Mouse (Mus musculus): ENCODE data around the gene Kcng1. TPM values are rescaled to one million over a fixed set of nuclear protein-coding genes. Genes with fewer than 3 reads are reported as not detected.

The Kcng1 gene
- 0.17 and 0.22 TPM in 2 replicates for polyA plus RNA-seq (2015; fragmentation: Nextera tagmentation; extraction: Ambion mirVana)

DNA sequence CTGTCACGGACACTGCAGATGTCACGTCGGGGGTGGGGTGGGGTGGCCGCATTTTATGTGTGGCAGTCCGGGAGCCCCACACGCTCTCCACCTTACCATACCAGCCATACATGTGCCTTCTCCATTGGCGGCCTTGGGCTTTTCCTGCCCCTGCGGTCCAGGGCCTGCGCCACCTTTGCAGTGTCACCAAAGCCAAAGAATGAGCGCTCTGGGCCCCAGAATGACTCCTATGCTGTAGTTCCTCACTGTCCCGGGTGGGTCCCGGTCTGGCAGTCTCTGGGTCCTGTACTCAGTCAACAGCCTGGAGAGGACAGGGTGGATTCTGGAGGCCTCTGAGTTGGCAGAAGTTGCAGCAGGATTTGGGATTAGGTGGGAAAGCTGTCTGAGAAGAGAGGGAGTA lies at the start of gene Kcng1:
Kcng1 (minus strand) TSS at position 155 of the 400 bp plus-strand sequence.
- no peaks in the 10 kb centered on the region for H3K36me3 ChIP-seq (ENCODE audit: control insufficient read depth, insufficient read depth)
- H3K4me3 ChIP-seq (ENCODE audit: low read length): peak within 1 kb of the TSS; percentile 55
- H3K9ac ChIP-seq (ENCODE audit: low read length): peak within 1 kb of the TSS; percentile 54; the same call in 1 of the 2 replicates
- peak within 1 kb of the TSS; percentile 78 for H3K4me2 ChIP-seq (ENCODE audit: low read depth, low read length)
- H3K4me1 ChIP-seq (ENCODE audit: control insufficient read depth, insufficient read depth, low read length): peaks cover 8% of the 10 kb centered on the region; the same call in 1 of the 2 replicates
- no peak within 1 kb of the TSS for H3K27ac ChIP-seq (ENCODE audit: low read length)
- ATAC-seq (replicated peaks; ENCODE audit: extremely low read depth, insufficient read depth, low FRiP score): no peak
- peaks cover 11% of the 10 kb centered on the region for H3K9me3 ChIP-seq (replicated peaks; ENCODE audit: control insufficient read depth, low read length)
- H3K27me3 ChIP-seq (ENCODE audit: control insufficient read depth, insufficient read depth, low read length): peaks cover 82% of the 10 kb centered on the region
- WGBS: 19% methylated on average over 12 of the region's 12 CpGs

DNA sequence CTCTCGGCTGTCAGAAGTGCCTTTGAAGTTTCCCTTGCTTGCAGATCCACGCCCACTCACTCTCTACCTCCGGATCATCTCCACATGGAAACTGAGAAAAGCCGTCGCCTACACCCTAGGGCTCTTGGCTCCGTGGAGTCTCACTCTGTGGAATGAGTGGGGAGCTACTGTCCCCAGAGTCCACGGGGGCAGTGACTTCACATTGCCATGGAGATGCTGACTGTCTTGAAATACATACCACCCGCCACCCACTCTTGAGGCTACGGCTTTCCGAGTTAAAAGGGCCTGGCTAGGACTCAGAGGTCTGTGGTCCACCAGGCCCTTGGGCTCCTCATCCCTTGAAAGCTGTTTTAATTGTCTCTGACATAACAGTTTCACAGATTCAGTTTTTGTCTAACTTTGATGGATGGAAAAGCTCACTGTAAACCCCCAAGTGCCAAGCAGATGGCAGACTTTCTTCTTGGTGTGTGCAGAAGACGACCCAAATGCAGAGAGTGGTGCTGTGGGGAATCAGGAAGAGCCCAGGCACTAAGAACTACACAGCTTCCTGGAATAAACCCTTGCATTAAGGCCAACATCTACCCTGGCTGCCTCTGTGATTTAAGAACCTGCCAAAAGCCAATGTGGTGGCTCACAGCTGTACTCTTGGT lies 49.0 kb upstream of the Kcng1 start:
- peaks cover 3% of the 10 kb centered on the region; the same call in 1 of the 2 replicates for H3K27me3 ChIP-seq (ENCODE audit: control insufficient read depth, insufficient read depth, low read length)
- no peak overlapping the region for H3K4me2 ChIP-seq (ENCODE audit: low read depth, low read length)
- no peak for ATAC-seq (replicated peaks; ENCODE audit: extremely low read depth, insufficient read depth, low FRiP score)
- H3K9me3 ChIP-seq (replicated peaks; ENCODE audit: control insufficient read depth, low read length): no peaks in the 10 kb centered on the region
- no peaks in the 10 kb centered on the region for H3K36me3 ChIP-seq (ENCODE audit: control insufficient read depth, insufficient read depth)
- no peak overlapping the region for H3K9ac ChIP-seq (ENCODE audit: low read length)
- no peaks in the 10 kb centered on the region for H3K4me1 ChIP-seq (ENCODE audit: control insufficient read depth, insufficient read depth, low read length)
- WGBS: 53% methylated on average over 11 of the region's 11 CpGs
- no peak overlapping the region for H3K27ac ChIP-seq (ENCODE audit: low read length)
- H3K4me3 ChIP-seq (ENCODE audit: low read length): no peak overlapping the region

- no peak overlapping the region for H3K9ac ChIP-seq (ENCODE audit: low read length)
- no peaks in the 10 kb centered on the region; the same call in 1 of the 2 replicates for H3K27me3 ChIP-seq (ENCODE audit: control insufficient read depth, insufficient read depth, low read length)
- 61% methylated on average over 10 of the region's 10 CpGs for WGBS
- no peak overlapping the region for H3K27ac ChIP-seq (ENCODE audit: low read length)
- no peaks in the 10 kb centered on the region for H3K9me3 ChIP-seq (replicated peaks; ENCODE audit: control insufficient read depth, low read length)
- H3K4me3 ChIP-seq (ENCODE audit: low read length): no peak overlapping the region
- ATAC-seq (replicated peaks; ENCODE audit: extremely low read depth, insufficient read depth, low FRiP score): no peak
- H3K4me2 ChIP-seq (ENCODE audit: low read depth, low read length): no peak overlapping the region
- H3K4me1 ChIP-seq (ENCODE audit: control insufficient read depth, insufficient read depth, low read length): no peaks in the 10 kb centered on the region
- H3K36me3 ChIP-seq (ENCODE audit: control insufficient read depth, insufficient read depth): no peaks in the 10 kb centered on the region
These were observed 40.3 kb upstream of the Kcng1 start for GRCm38 (mm10) chr2:168321716-168322374.

DNA sequence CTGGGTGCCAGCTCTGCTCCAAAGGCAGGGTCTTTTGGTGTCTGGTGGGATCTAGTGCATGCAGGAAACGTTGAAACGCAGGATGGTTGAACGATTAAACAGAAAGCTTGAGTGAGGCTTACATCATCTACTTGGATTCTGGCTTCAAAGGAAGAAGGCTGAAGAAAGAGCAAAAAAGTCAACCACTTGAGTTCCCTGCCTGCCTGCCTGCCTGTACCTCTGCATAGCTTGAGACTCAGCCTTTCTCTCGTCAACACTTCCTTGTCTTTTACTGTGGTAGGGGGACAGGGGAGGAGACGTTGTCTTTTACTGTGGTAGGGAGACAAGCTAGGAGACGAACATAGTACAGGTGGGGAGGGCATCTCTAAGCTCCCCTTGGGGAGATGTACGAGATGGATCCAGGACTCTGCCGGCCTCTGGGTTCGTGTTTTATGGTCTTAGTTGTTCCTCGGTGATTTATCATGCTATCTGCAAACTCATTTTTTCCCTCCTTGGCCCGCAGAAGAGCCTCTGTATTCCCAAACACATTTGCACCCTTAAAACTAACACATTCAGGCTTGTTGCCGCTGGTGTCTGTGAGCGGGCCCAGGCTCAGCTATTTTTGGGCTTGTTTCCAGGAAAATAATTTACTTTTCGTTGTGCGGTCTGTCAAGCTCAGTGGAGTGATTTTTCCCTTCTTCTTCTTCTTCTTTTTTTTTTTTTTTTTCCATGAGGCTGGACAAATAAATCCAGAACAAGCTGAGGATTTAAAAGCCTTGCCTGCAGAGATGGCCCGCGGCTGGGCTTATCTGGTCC lies 39.0 kb upstream of the Kcng1 start:
- H3K9me3 ChIP-seq (replicated peaks; ENCODE audit: control insufficient read depth, low read length): no peaks in the 10 kb centered on the region
- 53% methylated on average over 17 of the region's 17 CpGs for WGBS
- H3K36me3 ChIP-seq (ENCODE audit: control insufficient read depth, insufficient read depth): no peaks in the 10 kb centered on the region
- H3K4me1 ChIP-seq (ENCODE audit: control insufficient read depth, insufficient read depth, low read length): no peaks in the 10 kb centered on the region
- H3K4me2 ChIP-seq (ENCODE audit: low read depth, low read length): no peak overlapping the region
- no peak for ATAC-seq (replicated peaks; ENCODE audit: extremely low read depth, insufficient read depth, low FRiP score)
- H3K4me3 ChIP-seq (ENCODE audit: low read length): no peak overlapping the region
- H3K9ac ChIP-seq (ENCODE audit: low read length): no peak overlapping the region
- H3K27me3 ChIP-seq (ENCODE audit: control insufficient read depth, insufficient read depth, low read length): peaks cover 3% of the 10 kb centered on the region; the same call in 1 of the 2 replicates
- H3K27ac ChIP-seq (ENCODE audit: low read length): no peak overlapping the region

DNA sequence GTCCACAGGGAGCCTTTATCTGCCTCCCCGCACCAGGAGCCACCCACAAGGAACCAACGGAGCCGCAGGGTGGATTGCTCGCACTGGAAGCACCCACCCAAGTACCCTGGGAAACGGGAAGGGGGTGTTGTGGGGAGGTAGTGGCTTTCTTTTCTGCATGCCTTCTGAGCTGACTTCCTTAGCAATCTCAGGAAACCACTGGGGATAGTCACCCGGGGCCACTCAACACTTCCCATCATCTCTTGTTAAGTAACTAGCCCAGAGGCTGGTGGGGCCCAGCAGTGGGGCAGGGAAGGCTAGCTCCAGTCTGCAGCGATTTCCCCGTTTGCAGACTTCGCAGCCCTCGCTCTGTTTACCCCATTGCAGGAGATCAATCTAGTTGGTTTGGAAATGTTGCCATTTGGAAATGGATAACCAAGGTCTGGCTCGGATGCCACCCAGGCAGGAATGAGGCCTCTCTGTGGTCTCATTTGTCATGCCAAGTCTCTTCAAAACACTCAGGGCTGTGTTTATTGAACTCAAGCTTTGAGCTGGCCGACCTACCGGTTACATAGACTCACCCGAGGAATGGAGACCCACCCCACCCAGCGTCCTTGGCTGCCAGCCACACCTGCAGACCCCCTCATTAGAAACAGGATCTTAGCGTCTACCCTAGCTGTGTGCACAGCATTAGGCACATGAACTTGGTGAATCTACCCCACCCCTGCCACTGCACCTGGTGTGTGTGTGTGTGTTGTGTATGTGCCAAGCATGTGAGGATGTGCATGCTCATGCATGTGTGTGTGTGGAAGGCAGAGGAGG lies 33.3 kb upstream of the Kcng1 start:
- Histone ChIP-seq H3K27me3 (ENCODE audit: control insufficient read depth, insufficient read depth, low read length) (0 out of 2 replicates have a peak, but pooled peaks cover 6% of the 10 kb centered on the region), H3K36me3 (ENCODE audit: control insufficient read depth, insufficient read depth) (no peaks in the 10 kb centered on the region), H3K4me2 (ENCODE audit: low read depth, low read length) (no peak overlapping the region), H3K4me3 (ENCODE audit: low read length) (no peak overlapping the region), H3K27ac (ENCODE audit: low read length) (no peak overlapping the region), H3K4me1 (ENCODE audit: control insufficient read depth, insufficient read depth, low read length) (no peaks in the 10 kb centered on the region), H3K9me3 (replicated peaks; ENCODE audit: control insufficient read depth, low read length) (no peaks in the 10 kb centered on the region), H3K9ac (ENCODE audit: low read length) (no peak overlapping the region)
- WGBS: 44% methylated on average over 16 of the region's 16 CpGs
- ATAC-seq (replicated peaks; ENCODE audit: extremely low read depth, insufficient read depth, low FRiP score): no peak

- Histone ChIP-seq H3K4me3 (ENCODE audit: low read length) (no peak overlapping the region), H3K4me1 (ENCODE audit: control insufficient read depth, insufficient read depth, low read length) (no peaks in the 10 kb centered on the region), H3K4me2 (ENCODE audit: low read depth, low read length) (no peak overlapping the region), H3K27ac (ENCODE audit: low read length) (no peak overlapping the region), H3K9ac (ENCODE audit: low read length) (no peak overlapping the region), H3K9me3 (replicated peaks; ENCODE audit: control insufficient read depth, low read length) (no peaks in the 10 kb centered on the region), H3K27me3 (ENCODE audit: control insufficient read depth, insufficient read depth, low read length) (0 out of 2 replicates have a peak, but pooled peaks cover 6% of the 10 kb centered on the region), H3K36me3 (ENCODE audit: control insufficient read depth, insufficient read depth) (no peaks in the 10 kb centered on the region)
- no peak for ATAC-seq (replicated peaks; ENCODE audit: extremely low read depth, insufficient read depth, low FRiP score)
- WGBS: 43% methylated on average over 4 of the region's 4 CpGs
These were observed 31.0 kb upstream of the Kcng1 start for GRCm38 (mm10) chr2:168312504-168312903.

GRCm38 (mm10) chr2:168311006-168311405 lies 29.5 kb upstream of the Kcng1 start:
- Histone ChIP-seq H3K4me3 (ENCODE audit: low read length) (no peak overlapping the region), H3K9ac (ENCODE audit: low read length) (no peak overlapping the region), H3K4me1 (ENCODE audit: control insufficient read depth, insufficient read depth, low read length) (no peaks in the 10 kb centered on the region), H3K4me2 (ENCODE audit: low read depth, low read length) (no peak overlapping the region), H3K36me3 (ENCODE audit: control insufficient read depth, insufficient read depth) (no peaks in the 10 kb centered on the region), H3K9me3 (replicated peaks; ENCODE audit: control insufficient read depth, low read length) (no peaks in the 10 kb centered on the region), H3K27ac (ENCODE audit: low read length) (no peak overlapping the region), H3K27me3 (ENCODE audit: control insufficient read depth, insufficient read depth, low read length) (0 out of 2 replicates have a peak, but pooled peaks cover 5% of the 10 kb centered on the region)
- WGBS: 88% methylated on average over 16 of the region's 16 CpGs
- no peak for ATAC-seq (replicated peaks; ENCODE audit: extremely low read depth, insufficient read depth, low FRiP score)

DNA sequence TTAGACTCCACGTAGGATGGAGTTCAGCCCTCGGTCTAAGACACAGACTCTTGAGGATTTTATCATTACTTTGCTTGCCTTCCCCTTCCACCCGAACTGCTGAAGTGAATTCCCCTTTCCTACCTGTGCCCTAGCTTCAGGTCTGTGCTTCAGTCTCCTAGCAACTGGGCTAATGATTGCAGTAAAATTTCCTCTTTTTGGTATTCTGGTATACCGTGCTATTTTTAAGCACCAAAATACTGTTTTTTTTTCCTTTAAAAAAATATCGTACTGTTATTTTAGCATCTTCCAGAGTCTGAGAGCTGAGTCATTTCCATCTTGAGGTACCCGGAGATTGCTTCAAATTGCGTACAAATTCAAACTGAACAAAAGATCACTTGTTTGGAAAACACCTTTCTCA lies 27.4 kb upstream of the Kcng1 start:
- H3K27me3 ChIP-seq (ENCODE audit: control insufficient read depth, insufficient read depth, low read length): no peaks in the 10 kb centered on the region; the same call in 1 of the 2 replicates
- no peak for ATAC-seq (replicated peaks; ENCODE audit: extremely low read depth, insufficient read depth, low FRiP score)
- H3K4me1 ChIP-seq (ENCODE audit: control insufficient read depth, insufficient read depth, low read length): no peaks in the 10 kb centered on the region
- WGBS: 57% methylated on average over 7 of the region's 7 CpGs
- no peak overlapping the region for H3K9ac ChIP-seq (ENCODE audit: low read length)
- H3K4me3 ChIP-seq (ENCODE audit: low read length): no peak overlapping the region
- no peaks in the 10 kb centered on the region for H3K36me3 ChIP-seq (ENCODE audit: control insufficient read depth, insufficient read depth)
- no peak overlapping the region for H3K27ac ChIP-seq (ENCODE audit: low read length)
- H3K4me2 ChIP-seq (ENCODE audit: low read depth, low read length): no peak overlapping the region
- no peaks in the 10 kb centered on the region for H3K9me3 ChIP-seq (replicated peaks; ENCODE audit: control insufficient read depth, low read length)
